Mouse (Mus musculus) R1 (cell line): ENCODE results near the gene Olfr791.

Experiments
- DNase-seq: peaks from one replicate; pipeline ENCODE4 v3.0.0-alpha.2; 2018; ENCODE audit warnings: low read depth, low spot score

The Olfr791 gene

DNA sequence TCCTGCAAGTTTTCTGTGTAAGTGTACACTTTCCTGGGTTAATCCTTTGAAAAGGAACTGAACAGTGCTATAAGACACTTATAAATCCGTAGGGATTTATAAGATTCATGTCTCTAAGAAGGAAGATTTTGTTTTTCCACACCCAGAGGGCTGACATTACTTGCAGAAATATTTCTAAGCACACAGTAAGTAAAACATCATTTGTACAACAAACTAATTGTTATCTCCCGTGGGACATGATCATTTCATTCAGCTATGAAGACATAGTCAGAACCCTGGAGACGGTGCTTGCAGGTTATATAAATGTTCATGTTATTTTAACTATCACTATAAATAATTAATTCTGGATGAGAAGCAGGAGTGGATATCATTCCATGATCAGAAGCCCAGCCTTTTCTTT is at the start of gene Olfr791:
Gene Olfr791 (plus strand): TSS at position 301 of the 400 bp plus-strand sequence.
- no peak for DNase-seq

DNA sequence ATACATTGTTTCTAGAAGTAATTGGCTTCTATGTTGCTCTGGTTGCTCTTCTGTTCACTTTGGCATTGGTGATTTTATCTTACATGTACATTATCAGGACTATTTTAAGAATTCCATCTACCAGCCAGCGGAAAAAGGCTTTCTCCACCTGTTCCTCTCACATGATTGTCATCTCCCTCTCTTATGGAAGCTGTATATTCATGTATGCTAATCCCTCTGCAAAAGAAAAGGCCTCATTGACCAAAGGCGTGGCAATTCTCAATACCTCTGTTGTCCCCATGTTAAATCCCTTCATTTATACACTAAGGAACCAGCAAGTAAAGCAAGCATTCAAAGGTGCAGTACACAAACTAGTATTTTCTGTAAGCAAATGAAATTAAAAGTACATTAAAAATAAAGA is 48.3 kb upstream of the Olfr791 start:
- no peak for DNase-seq

DNA sequence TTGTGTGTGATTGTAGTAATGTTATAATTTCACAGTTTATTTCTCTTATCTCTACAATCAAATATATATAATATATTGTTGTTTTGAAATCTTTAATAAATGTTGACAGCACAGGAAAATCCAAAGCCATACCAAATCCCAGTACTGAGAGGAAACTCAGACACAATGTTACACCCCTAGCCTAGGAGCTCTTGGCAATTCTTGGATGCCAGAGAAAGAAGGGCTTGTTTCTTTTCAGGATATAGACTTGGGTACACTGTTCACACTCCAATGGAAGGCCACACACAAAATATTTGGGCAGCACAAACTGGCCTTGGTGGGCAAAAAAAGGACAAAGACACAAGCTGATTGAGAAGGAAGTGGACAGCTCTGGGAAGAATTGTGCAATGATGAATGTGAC is 47.9 kb upstream of the Olfr791 start:
- DNase-seq, result no peak

DNA sequence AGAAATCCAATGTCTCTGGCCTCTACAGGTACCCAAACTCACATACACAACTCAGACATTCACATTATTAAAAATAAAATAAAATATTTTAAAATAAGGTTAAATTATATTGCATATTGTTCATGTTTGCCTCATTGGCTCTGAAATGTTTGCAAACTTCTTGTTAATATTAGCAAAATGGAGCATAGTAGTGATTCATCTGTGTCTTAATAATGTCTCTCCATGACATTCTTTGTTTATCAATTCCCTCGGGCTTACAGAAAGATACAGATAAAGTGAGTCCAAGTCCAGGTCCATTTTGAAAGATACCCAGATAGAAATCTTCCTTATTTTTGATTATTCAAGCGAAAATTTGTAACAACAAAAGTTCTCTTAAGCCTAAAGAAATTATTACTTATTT is 37.1 kb upstream of the Olfr791 start, which contains the start of gene Olfr789:
Gene Olfr789 (plus strand): TSS at position 301 of the 400 bp plus-strand sequence.
- DNase-seq, result no peak

DNA sequence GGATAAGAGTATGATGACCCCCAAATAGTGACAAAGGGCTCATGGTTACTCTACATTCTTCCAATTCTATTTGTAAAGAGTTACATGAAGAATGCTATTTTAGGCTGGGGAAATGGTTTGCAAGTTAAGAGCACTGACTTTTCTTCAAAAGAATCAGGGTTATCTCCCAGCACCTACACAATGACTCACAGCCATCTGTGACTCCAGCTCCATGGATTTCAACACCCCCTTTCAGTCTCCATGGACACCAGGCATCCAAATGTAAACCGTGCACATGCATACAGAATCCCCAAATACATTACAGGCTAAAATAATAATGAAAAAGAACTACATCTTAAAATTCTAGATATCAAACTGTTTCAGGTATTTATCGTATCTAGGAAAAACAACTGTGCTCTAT is 31.5 kb upstream of the Olfr791 start:
- DNase-seq, result no peak

DNA sequence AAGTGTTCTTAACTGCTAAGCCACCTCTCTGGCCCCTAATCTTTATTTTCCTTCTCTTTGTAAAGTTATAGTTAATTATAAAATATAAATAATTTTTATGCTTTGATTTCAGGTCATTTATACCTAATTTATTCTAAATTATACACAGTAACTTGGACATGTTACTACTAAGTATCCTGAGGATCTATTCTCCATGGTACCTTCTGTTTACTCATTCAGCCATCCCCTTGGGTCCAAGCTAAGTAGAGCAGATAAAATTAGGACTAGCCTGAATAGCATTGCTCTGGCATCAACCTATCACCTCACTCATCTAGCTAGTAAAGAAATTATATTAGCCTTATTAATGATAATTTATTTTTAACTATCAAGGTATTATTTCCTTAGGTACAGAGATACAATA is 23.4 kb upstream of the Olfr791 start, which contains the start of gene Olfr790:
Gene Olfr790 (plus strand): TSS at position 301 of the 400 bp plus-strand sequence.
- DNase-seq, result no peak

DNA sequence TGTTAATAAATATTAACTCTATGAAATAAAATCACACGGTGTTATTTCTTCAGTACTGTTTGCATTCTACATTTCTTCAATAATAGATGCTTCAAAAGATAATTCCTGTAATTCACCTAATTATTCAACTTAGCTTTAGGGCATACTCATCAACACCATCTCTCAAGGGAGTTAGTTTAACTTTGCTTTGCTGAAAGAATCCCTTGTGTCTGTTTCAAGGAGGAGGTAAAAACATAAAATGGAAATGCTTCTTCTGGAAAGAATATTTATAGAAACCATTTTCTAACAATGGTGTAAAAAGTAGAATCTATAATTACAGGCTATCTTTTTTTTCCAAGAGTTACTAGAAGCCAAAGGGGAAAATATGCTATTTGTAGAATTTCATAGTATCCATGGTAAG is 17.3 kb downstream of the Olfr791 start, which contains the start of gene Olfr792:
Gene Olfr792 (plus strand): TSS at position 301 of the 400 bp plus-strand sequence.
- no peak for DNase-seq

DNA sequence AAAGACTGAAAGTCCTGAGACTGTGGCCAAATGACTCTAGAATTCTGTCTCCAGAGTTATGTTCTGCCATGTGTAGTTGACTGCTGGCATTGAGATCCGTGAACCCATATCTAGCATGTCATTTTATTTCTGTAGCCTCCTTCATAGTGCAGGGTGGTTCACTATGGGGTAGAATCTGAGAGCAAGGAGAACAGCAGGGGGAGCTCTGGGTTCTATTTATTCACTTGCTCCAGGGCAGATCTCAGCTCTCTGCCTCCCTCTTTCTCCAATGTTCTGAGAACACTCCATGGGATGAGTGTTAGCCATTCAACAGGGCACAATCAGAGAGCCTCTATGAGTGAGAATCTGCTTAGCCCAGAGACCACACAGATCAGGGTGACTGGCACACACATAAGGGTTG is 27.8 kb downstream of the Olfr791 start:
- peak; percentile 32 for DNase-seq

DNA sequence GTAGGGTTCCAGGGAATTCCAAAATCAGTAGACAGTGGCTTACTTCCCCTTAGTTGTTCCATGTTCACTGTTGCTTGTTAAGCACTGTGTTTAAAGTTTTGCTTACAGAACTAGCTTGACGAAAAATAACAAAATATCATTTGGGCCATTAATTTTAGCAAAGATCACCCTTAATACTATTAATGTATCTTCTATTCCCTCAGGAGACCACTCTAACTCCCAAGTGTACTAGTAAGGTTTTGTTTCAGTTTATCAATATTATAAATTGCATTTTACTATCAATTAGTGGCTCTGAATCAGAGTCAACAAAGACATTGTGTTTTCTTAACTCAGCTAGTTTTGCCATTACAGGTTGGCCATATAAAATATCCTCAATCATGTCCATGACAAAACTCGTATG is 45.8 kb downstream of the Olfr791 start, which contains the start of gene Olfr794:
Gene Olfr794 (plus strand): TSS at position 301 of the 400 bp plus-strand sequence.
- no peak for DNase-seq

DNA sequence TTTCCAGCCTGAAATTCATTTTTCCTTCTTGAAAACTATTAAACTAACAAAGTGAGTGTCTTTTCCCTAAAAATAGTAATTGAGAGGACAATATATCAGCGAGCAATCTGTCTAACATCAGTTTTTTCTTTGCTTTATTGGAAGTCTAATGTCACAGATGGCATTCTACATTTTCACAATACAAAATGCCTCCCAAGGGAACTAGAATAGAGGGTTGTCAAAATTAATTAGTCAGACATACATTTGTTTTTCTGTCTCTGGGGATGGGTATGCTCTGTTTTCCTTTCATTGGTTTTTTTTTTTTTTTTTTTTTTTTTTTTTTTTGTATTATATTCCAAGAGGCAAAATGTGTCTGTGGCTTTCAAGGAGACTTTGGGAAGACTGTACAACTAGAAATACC is 55.5 kb downstream of the Olfr791 start:
- no peak for DNase-seq
